Mouse (Mus musculus) E14TG2a.4 (cell line): Measurements from ENCODE around the gene Sbno1.
A peak's percentile ranks its signal among the peaks of the same experiment; 100 is the strongest.
"Not testable (repeated sequence)": the region's sequence is repeated elsewhere in the genome, so short reads cannot be mapped to it uniquely, and the experiment has no call there.

ENCODE experiments used
- H3K27me3 ChIP-seq: 2 replicates; pipeline ENCODE4 v1.6.1; 2014; ENCODE audit warnings: low read length, control low read depth; ENCODE audit not compliant: insufficient read depth
- H3K36me3 ChIP-seq: 2 replicates; pipeline ENCODE4 v1.6.1; 2014; ENCODE audit warnings: low read length, control low read depth; ENCODE audit not compliant: insufficient read depth
- H3K4me1 ChIP-seq: replicated peaks from 2 replicates; pipeline ENCODE4 v1.6.1; 2014; ENCODE audit warnings: low read depth, low read length, control low read depth
- H3K4me3 ChIP-seq: replicated peaks from 2 replicates; pipeline ENCODE4 v1.5.1; 2014; ENCODE audit warnings: mild to moderate bottlenecking, low read length
- H3K9me3 ChIP-seq: 2 replicates; pipeline ENCODE4 v1.6.1; 2014; ENCODE audit warnings: low read length, control low read depth
- CTCF ChIP-seq: conservative IDR thresholded peaks from 2 replicates; pipeline ENCODE4 v1.5.1; 2014; ENCODE audit warnings: low read length
- NANOG ChIP-seq: IDR thresholded peaks from 2 replicates; pipeline ENCODE4 v1.6.1; 2014; ENCODE audit warnings: borderline replicate concordance, low read length, mixed read lengths
- POU5F1 ChIP-seq: IDR thresholded peaks from 2 replicates; pipeline ENCODE4 v1.6.1; 2014; ENCODE audit warnings: low read length, borderline replicate concordance

The Sbno1 gene

GRCm38 (mm10) chr5:124425412-124426259 is at the start of gene Sbno1:
Sbno1 (minus strand) TSS chr5:124426001.
- H3K4me1 ChIP-seq = peaks cover 54% of the 10 kb centered on the region
- peaks cover 19% of the 10 kb centered on the region for H3K36me3 ChIP-seq
- H3K9me3 ChIP-seq = no peaks in the 10 kb centered on the region
- TF ChIP-seq CTCF = no peak
- no peak for TF ChIP-seq POU5F1
- TF ChIP-seq NANOG = no peak
- peak within 1 kb of the TSS; percentile 100 for H3K4me3 ChIP-seq
- no peaks in the 10 kb centered on the region for H3K27me3 ChIP-seq

GRCm38 (mm10) chr5:124470591-124471171 is 44.9 kb upstream of the Sbno1 start:
- Histone ChIP-seq H3K27me3 (peaks cover 10% of the 10 kb centered on the region), H3K36me3 (peaks cover 12% of the 10 kb centered on the region), H3K4me1 (peaks cover 19% of the 10 kb centered on the region), H3K4me3 (no peak overlapping the region), H3K9me3 (no peaks in the 10 kb centered on the region)
- TF ChIP-seq NANOG (no peak), POU5F1 (no peak), CTCF (no peak)

- H3K27me3 ChIP-seq = peaks cover 10% of the 10 kb centered on the region
- peaks cover 12% of the 10 kb centered on the region for H3K36me3 ChIP-seq
- no peak overlapping the region for H3K4me3 ChIP-seq
- peaks cover 25% of the 10 kb centered on the region for H3K4me1 ChIP-seq
- no peaks in the 10 kb centered on the region for H3K9me3 ChIP-seq
- no peak for TF ChIP-seq POU5F1
- TF ChIP-seq NANOG = no peak
- TF ChIP-seq CTCF = no peak
Observed at GRCm38 (mm10) chr5:124469486-124469885, 43.7 kb upstream of the Sbno1 start.

- no peaks in the 10 kb centered on the region for H3K9me3 ChIP-seq
- peaks cover 10% of the 10 kb centered on the region for H3K27me3 ChIP-seq
- H3K4me3 ChIP-seq = no peak overlapping the region
- peaks cover 16% of the 10 kb centered on the region for H3K36me3 ChIP-seq
- H3K4me1 ChIP-seq = peaks cover 28% of the 10 kb centered on the region
- TF ChIP-seq POU5F1 (no peak), NANOG (no peak), CTCF (no peak)
Observed at GRCm38 (mm10) chr5:124468365-124468764, 42.6 kb upstream of the Sbno1 start.

DNA sequence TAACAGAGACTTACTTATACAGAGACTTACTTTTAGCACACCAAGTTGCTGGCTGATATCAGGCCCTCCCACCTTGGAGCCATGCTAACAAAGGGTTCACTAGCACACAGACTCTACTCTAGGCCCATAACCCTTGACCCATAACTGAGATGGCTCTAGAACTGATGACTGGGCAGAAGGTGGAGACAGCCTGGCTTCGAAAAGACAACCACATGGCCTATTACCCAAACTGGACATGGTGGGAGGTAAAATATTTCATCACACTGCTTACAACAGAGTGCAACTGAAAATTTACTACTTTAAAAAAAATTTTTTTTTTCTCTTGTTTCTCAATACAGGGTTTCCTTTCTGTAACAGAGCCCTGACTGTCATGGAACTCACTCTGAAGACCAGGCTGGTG is 42.0 kb upstream of the Sbno1 start:
- H3K4me1 ChIP-seq = peaks cover 28% of the 10 kb centered on the region
- peaks cover 10% of the 10 kb centered on the region for H3K27me3 ChIP-seq
- H3K4me3 ChIP-seq = no peak overlapping the region
- no peaks in the 10 kb centered on the region for H3K9me3 ChIP-seq
- peaks cover 22% of the 10 kb centered on the region for H3K36me3 ChIP-seq
- TF ChIP-seq NANOG (no peak), CTCF (no peak), POU5F1 (no peak)

DNA sequence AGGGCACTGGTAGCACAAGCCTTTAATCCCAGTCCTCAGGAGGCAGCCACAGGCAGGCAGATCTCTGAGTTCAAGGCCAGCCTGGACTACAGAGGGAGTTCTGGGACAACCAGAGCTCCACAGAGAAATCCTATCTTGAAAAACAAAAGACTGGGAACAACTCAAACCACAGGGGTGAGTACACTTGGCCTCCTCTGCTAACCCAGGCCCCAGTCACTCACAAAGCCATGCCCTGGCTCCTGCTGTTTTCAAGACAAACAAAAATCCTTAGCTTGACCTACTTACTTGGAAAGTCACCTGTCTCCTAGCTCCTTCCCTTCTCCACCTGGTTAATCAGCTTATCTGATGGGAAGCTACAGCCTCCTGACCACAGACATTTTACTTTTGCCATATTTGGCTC is 39.1 kb upstream of the Sbno1 start:
- Histone ChIP-seq H3K4me3 (no peak overlapping the region), H3K27me3 (peaks cover 6% of the 10 kb centered on the region), H3K36me3 (peaks cover 51% of the 10 kb centered on the region), H3K9me3 (no peaks in the 10 kb centered on the region), H3K4me1 (peaks cover 40% of the 10 kb centered on the region)
- TF ChIP-seq NANOG (peak; percentile 70; the same call in 1 of the 2 replicates), POU5F1 (no peak)

GRCm38 (mm10) chr5:124463462-124463861 is 37.7 kb upstream of the Sbno1 start:
- TF ChIP-seq NANOG = no peak
- TF ChIP-seq POU5F1 = no peak
- TF ChIP-seq CTCF = no peak
- Histone ChIP-seq H3K27me3 (peaks cover 4% of the 10 kb centered on the region), H3K36me3 (peaks cover 59% of the 10 kb centered on the region), H3K4me1 (peaks cover 41% of the 10 kb centered on the region), H3K4me3 (no peak overlapping the region), H3K9me3 (no peaks in the 10 kb centered on the region)

DNA sequence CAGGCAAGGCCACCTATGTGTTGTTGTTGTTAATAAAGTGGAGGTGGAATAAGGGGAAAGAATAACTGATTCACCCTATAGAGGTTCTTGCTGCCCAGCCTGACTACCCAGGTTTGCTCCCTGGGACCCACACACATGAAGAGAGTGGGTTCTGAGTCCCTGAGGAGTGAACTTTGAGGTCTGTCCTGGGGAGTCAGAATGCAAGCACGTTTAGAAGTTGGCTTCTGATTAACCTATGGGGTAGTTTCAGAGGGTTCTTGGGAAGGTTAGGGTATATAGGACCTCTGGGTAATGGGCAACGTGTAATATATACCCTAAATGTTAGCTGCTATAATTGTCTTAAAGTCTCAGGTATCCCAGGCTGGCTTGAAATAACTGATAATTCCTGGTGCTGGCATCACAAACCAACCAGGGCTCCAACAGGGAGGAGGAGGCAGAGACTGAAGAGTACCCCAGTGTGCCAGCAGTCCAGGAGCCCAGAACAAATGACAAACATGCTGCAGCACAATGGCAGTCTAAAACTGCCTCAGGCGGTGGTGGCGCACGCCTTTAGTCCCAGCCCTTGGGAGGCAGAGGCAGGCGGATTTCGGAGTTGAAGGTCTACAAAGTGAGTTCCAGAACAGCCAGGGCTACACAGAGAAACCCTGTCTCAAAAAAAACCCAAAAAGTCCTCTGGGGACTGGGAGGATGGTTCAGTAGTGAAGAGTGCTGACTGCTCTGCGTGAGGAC is 36.7 kb upstream of the Sbno1 start:
- Histone ChIP-seq H3K36me3 (peaks cover 63% of the 10 kb centered on the region), H3K4me3 (no peak overlapping the region)
- no peak for TF ChIP-seq NANOG
- TF ChIP-seq POU5F1 = no peak
- TF ChIP-seq CTCF = no peak

DNA sequence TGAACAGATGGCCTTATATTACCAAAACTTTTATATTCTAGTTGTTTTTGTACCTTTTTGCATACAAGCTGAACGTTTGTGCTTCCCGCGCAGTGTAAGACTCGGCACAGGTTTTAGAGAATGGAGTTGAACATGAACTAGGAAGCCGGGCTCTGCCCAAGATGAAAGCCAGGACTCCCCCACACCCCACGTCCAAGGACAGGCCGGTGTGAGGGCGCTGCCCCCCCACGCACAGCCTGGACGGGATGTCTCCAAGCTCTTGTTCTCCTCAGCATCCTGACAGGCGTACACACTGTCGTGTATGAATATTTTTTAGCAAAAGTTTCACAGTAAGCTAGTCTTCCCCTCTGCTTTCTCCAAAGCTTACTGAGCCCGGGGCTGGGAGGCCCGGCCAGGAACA is 35.1 kb upstream of the Sbno1 start:
- H3K36me3 ChIP-seq = peaks cover 79% of the 10 kb centered on the region
- not testable (repeated sequence) for H3K4me3 ChIP-seq, H3K27me3 ChIP-seq, H3K9me3 ChIP-seq
- peaks cover 37% of the 10 kb centered on the region for H3K4me1 ChIP-seq

More for the DNA sequence above, 36.7 kb upstream of the Sbno1 start:
- peaks cover 4% of the 10 kb centered on the region for H3K27me3 ChIP-seq
- peaks cover 41% of the 10 kb centered on the region for H3K4me1 ChIP-seq
- H3K9me3 ChIP-seq = no peaks in the 10 kb centered on the region
